In genomic region chr3:146866563-146866962, GRCm38 (mm10) we compare ENCODE assay signal across 11 mouse cellular contexts. TPM values are rescaled to one million over a fixed set of nuclear protein-coding genes. Genes with fewer than 3 reads are reported as not detected.
DNase-seq lines count a peak whose midpoint lies in the region; ATAC-seq and TF ChIP-seq lines count a peak whose summit lies in the region.
"Had no signal": no experiment of that assay in that cellular context is flagged by ENCODE, and none has a peak within 500 bp of the region (broad histone marks: within the 10 kb centered on the region; RNA-seq: fewer than 3 reads in every experiment).

No protein-coding gene starts in this region.

- H3K4me1 ChIP-seq in kidney, postnatal 0 days (replicated peaks; ENCODE audit: insufficient read depth, low read length) = no peaks in the 10 kb centered on the region
- no peaks in the 10 kb centered on the region for H3K4me1 ChIP-seq in kidney, embryonic 16.5 days (ENCODE audit: insufficient read depth, low read length)
- peaks cover 6 to 8% of the 10 kb centered on the region in 2 experiments for H3K4me1 ChIP-seq in CH12.LX (ENCODE audit: control insufficient read depth in 1 of 2, insufficient read depth in 2 of 2)
- H3K4me1 ChIP-seq: heart, embryonic 12.5 days had no signal

- H3K36me3 ChIP-seq in kidney, postnatal 0 days (ENCODE audit: insufficient read depth, low read length) = no peaks in the 10 kb centered on the region
- no peaks in the 10 kb centered on the region for H3K36me3 ChIP-seq in kidney, embryonic 16.5 days (ENCODE audit: insufficient read depth, low read length)
- no peaks in the 10 kb centered on the region for H3K36me3 ChIP-seq in CH12.LX (replicated peaks in 1 of 2; ENCODE audit: control insufficient read depth in 1 of 2, insufficient read depth in 1 of 2, low read length in 1 of 2)
- H3K36me3 ChIP-seq: heart, embryonic 12.5 days had no signal

- TF ChIP-seq EP300 in CH12.LX (IDR thresholded peaks at IDR 0.05; ENCODE audit: low read length) = no peak

- CTCF ChIA-PET in Patski (lab: Charles Lee) = interaction anchor here (0.6 to 3.5 kb wide), 5 partner anchors 9 to 77 kb away, joined by 3 to 14 read pairs (median 3); no protein-coding TSS in a partner anchor

- H3K9ac ChIP-seq in kidney, postnatal 0 days (ENCODE audit: low read depth, low read length) = no peak overlapping the region
- H3K9ac ChIP-seq in kidney, embryonic 16.5 days (replicated peaks; ENCODE audit: low read length) = no peak overlapping the region
- H3K9ac ChIP-seq in CH12.LX (ENCODE audit: insufficient read depth, low read depth) = no peak overlapping the region
- H3K9ac ChIP-seq: heart, embryonic 12.5 days had no signal

- peak; percentile 57; the same call in 1 of the 2 replicates for TF ChIP-seq CTCF in kidney, postnatal 0 days (IDR thresholded peaks at IDR 0.05; ENCODE audit: low read depth)
- TF ChIP-seq CTCF in CH12.LX (conservative IDR thresholded peaks at IDR 0.05 in 1 of 2, IDR thresholded peaks at IDR 0.05 in 1 of 2; ENCODE audit: low read depth in 2 of 2, low read length in 2 of 2) (peak; percentile 90 to 91), Patski (IDR thresholded peaks at IDR 0.05) (peak; percentile 78)

- DNase-seq in kidney, postnatal 0 days (ENCODE audit: low spot score) = peak; percentile 7
- DNase-seq in CH12.LX (ENCODE audit: extremely low read depth) (peak; percentile 64), Patski (ENCODE audit: low read depth, low spot score) (no peak)
- peak; percentile 16 for DNase-seq in induced T-regulatory cell, adult 2 months (ENCODE audit: low read depth)
- no peak for DNase-seq in gastrocnemius, postnatal 14 days
- no peak for DNase-seq in layer of hippocampus, postnatal 10 days (ENCODE audit: low spot score in 2 of 2)
- DNase-seq in heart, postnatal 14 days = no peak
- DNase-seq: adrenal gland, postnatal 14 days had no signal

- TF ChIP-seq RAD21 in CH12.LX (IDR thresholded peaks at IDR 0.05; ENCODE audit: low read depth, low read length) = peak; percentile 85

- no peak for TF ChIP-seq POLR2A in CH12.LX (IDR thresholded peaks at IDR 0.05; ENCODE audit: low read depth, low read length)

- 43% methylated on average over 4 of the region's 4 CpGs for whole genome bisulfite sequencing in kidney, postnatal 0 days
- WGBS in kidney, embryonic 16.5 days = 37% methylated on average over 4 of the region's 4 CpGs

- ATAC-seq in kidney, postnatal 0 days (replicated peaks; ENCODE audit: low FRiP score, low read depth) = no peak
- ATAC-seq in kidney, embryonic 16.5 days (ENCODE audit: low FRiP score, low TSS enrichment) = no peak
- no peak for ATAC-seq in Patski

- in situ Hi-C loops in CH12.LX (cut with MboI; ENCODE audit: low pct_ligation_motif_present, low pct_unique_long_range_greater_than_20kb, low sequenced_read_pairs) (no loop called here), Patski (cut with MboI; ENCODE audit: low pct_unique_long_range_greater_than_20kb) (no loop called here)

- H3K27me3 ChIP-seq in kidney, postnatal 0 days (ENCODE audit: insufficient read depth, low read length) = no peaks in the 10 kb centered on the region
- no peaks in the 10 kb centered on the region for H3K27me3 ChIP-seq in kidney, embryonic 16.5 days (ENCODE audit: insufficient read depth, low read length)
- H3K27me3 ChIP-seq in CH12.LX (replicated peaks) (no peaks in the 10 kb centered on the region), Patski (no peaks in the 10 kb centered on the region)
- H3K27me3 ChIP-seq: heart, embryonic 12.5 days had no signal

- no peak overlapping the region for H3K4me2 ChIP-seq in kidney, postnatal 0 days (ENCODE audit: low read length)
- no peak overlapping the region for H3K4me2 ChIP-seq in kidney, embryonic 16.5 days (replicated peaks; ENCODE audit: low read depth, low read length)
- no peak overlapping the region for H3K4me2 ChIP-seq in CH12.LX (ENCODE audit: insufficient read depth, low read depth, poor library complexity, severe bottlenecking)
- H3K4me2 ChIP-seq: heart, embryonic 12.5 days had no signal

- no peaks in the 10 kb centered on the region; the same call in 1 of the 2 replicates for H3K79me2 ChIP-seq in CH12.LX (replicated peaks; ENCODE audit: control insufficient read depth, extremely low read depth, insufficient read depth, poor library complexity, severe bottlenecking)

- dilution Hi-C loops in CH12.LX (cut with MboI; ENCODE audit: extremely low pct_ligation_motif_present, extremely low pct_unique_long_range_greater_than_20kb, low sequenced_read_pairs) = no loop called here

- no peaks in the 10 kb centered on the region for H3K9me3 ChIP-seq in kidney, postnatal 0 days (replicated peaks; ENCODE audit: low read length)
- H3K9me3 ChIP-seq in kidney, embryonic 16.5 days (ENCODE audit: low read length) = no peaks in the 10 kb centered on the region
- no peaks in the 10 kb centered on the region for H3K9me3 ChIP-seq in CH12.LX (replicated peaks; ENCODE audit: low read length)
- H3K9me3 ChIP-seq: heart, embryonic 12.5 days had no signal

- H3K4me3 ChIP-seq in kidney, postnatal 0 days (replicated peaks; ENCODE audit: low read depth, low read length) = no peak overlapping the region
- no peak overlapping the region for H3K4me3 ChIP-seq in kidney, embryonic 16.5 days (ENCODE audit: low read length)
- H3K4me3 ChIP-seq in CH12.LX (replicated peaks in 1 of 3; ENCODE audit: low read depth in 2 of 3, low read length in 2 of 3, poor library complexity in 1 of 3) = no peak overlapping the region
- H3K4me3 ChIP-seq: heart, embryonic 12.5 days had no signal

- POLR2A ChIA-PET in Patski (lab: Charles Lee) = interaction anchor here (0.7 kb wide), 1 partner anchor 39 kb away, joined by 3 read pairs; no protein-coding TSS in a partner anchor

- intact Hi-C loops in gastrocnemius, postnatal 14 days (cut with DNase I; ENCODE audit: low total_unique reads) = no loop called here
- intact Hi-C loops in heart, postnatal 14 days (cut with DNase I) = no loop called here

- no peak overlapping the region for H3K27ac ChIP-seq in kidney, postnatal 0 days
- no peak overlapping the region for H3K27ac ChIP-seq in kidney, embryonic 16.5 days (ENCODE audit: low read length)
- no peak overlapping the region for H3K27ac ChIP-seq in CH12.LX (ENCODE audit: insufficient read depth, low read depth)

TF ChIP-seq in CH12.LX, 34 proteins besides CTCF, POLR2A, EP300 and RAD21:
- TF ChIP-seq MAX (IDR thresholded peaks at IDR 0.05; ENCODE audit: low read length) (no peak), MXI1 (IDR thresholded peaks at IDR 0.05; ENCODE audit: low read depth, low read length) (no peak), SMC3 (IDR thresholded peaks at IDR 0.05; ENCODE audit: low read depth, low read length) (peak; percentile 92), CHD1 (IDR thresholded peaks at IDR 0.05; ENCODE audit: low read depth, low read length) (no peak), ZC3H11A (IDR thresholded peaks at IDR 0.05; ENCODE audit: low read depth, low read length) (peak; percentile 18; the same call in 1 of the 2 replicates)

RNA-seq across cellular contexts. Expression of gene Ttll7, which starts 14.4 kb away (rescaled TPM):
- polyA plus RNA-seq in kidney, postnatal 0 days (2015; fragmentation: Nextera tagmentation; extraction: Ambion mirVana) = 1.5 and 1.7 TPM in 2 replicates
- polyA plus RNA-seq in kidney, embryonic 16.5 days (2015; fragmentation: Nextera tagmentation; extraction: Ambion mirVana) = 1.7 and 1.8 TPM in 2 replicates
- total RNA-seq in CH12.LX (2012; rRNA removed) (1.9 and 3.9 TPM in 2 replicates), CH12.LX (2014; rRNA removed) (2.0 TPM in 2 replicates)
- polyA plus RNA-seq in CH12.LX (2012; ENCODE audit: insufficient read length, low read depth) (1.1 and 1.7 TPM in 2 replicates), Patski (2021) (16.6 TPM)
- 10 to 100 TPM; 21.2 to 24.9 TPM for total RNA-seq in gastrocnemius, postnatal 14 days (2021)
- total RNA-seq in layer of hippocampus, postnatal 10 days (2021) = 10 to 100 TPM; 78.7 to 88.3 TPM
- total RNA-seq in heart, postnatal 14 days (2021) = 1 to 10 TPM; 3.8 TPM
- total RNA-seq: neutrophil, adult 5-6 weeks had no signal

RNA-seq across cellular contexts. Expression of gene Prkacb, which starts 53.8 kb away (rescaled TPM):
- polyA plus RNA-seq in kidney, postnatal 0 days (2015; fragmentation: Nextera tagmentation; extraction: Ambion mirVana) = 48.0 and 52.4 TPM in 2 replicates
- 64.8 and 65.4 TPM in 2 replicates for polyA plus RNA-seq in kidney, embryonic 16.5 days (2015; fragmentation: Nextera tagmentation; extraction: Ambion mirVana)
- total RNA-seq in CH12.LX (2012; rRNA removed) = 29.0 and 33.1 TPM in 2 replicates
- total RNA-seq in CH12.LX (2014; rRNA removed) = 65.1 and 70.3 TPM in 2 replicates
- 61.8 and 62.1 TPM in 2 replicates for polyA plus RNA-seq in CH12.LX (2012; ENCODE audit: insufficient read length, low read depth)
- polyA plus RNA-seq in Patski (2021) = 131 TPM
- 10 to 100 TPM; 46.0 to 46.4 TPM for total RNA-seq in gastrocnemius, postnatal 14 days (2021)
- total RNA-seq in layer of hippocampus, postnatal 10 days (2021) = 100 to 1,000 TPM; 249 to 257 TPM
- 10 to 100 TPM; 62.5 to 68.3 TPM for total RNA-seq in heart, postnatal 14 days (2021)

Comparison
In these comparisons a context has a peak if more than half of its experiments do, and no peak if none do; other contexts are left out.
1. DNase-seq: peak in kidney, postnatal 0 days (single experiment), CH12.LX (single experiment) and induced T-regulatory cell, adult 2 months (single experiment); none in Patski (single experiment), gastrocnemius, postnatal 14 days (single experiment), layer of hippocampus, postnatal 10 days (0 of 2) and heart, postnatal 14 days (0 of 2).
2. RNA of gene Ttll7, which starts 14.4 kb away (total RNA-seq): 78.7 to 88.3 TPM in layer of hippocampus, postnatal 10 days and 21.2 to 24.9 TPM in gastrocnemius, postnatal 14 days; 1.9 to 3.9 TPM in CH12.LX and 3.8 TPM in heart, postnatal 14 days; every median in the first group is over 4 times any median in the second.
3. Peak in every context shown above with its lines, with median percentiles within 50 percentile points of each other: CTCF ChIP-seq.